Mouse (Mus musculus) 3134 (cell line): ENCODE data around the gene Flot1.

Experiments used
- DNase-seq: peaks from one replicate; pipeline ENCODE4 v3.0.0-alpha.2; 2011; ENCODE audit warnings: low spot score; ENCODE audit not compliant: insufficient read length; ENCODE audit errors: extremely low read depth

The Flot1 gene

GRCm38 (mm10) chr17:35822964-35823937 is at the start of gene Flot1:
Gene Flot1, plus strand, starts transcription at chr17:35823230.
- peak; percentile 90 for DNase-seq

DNA sequence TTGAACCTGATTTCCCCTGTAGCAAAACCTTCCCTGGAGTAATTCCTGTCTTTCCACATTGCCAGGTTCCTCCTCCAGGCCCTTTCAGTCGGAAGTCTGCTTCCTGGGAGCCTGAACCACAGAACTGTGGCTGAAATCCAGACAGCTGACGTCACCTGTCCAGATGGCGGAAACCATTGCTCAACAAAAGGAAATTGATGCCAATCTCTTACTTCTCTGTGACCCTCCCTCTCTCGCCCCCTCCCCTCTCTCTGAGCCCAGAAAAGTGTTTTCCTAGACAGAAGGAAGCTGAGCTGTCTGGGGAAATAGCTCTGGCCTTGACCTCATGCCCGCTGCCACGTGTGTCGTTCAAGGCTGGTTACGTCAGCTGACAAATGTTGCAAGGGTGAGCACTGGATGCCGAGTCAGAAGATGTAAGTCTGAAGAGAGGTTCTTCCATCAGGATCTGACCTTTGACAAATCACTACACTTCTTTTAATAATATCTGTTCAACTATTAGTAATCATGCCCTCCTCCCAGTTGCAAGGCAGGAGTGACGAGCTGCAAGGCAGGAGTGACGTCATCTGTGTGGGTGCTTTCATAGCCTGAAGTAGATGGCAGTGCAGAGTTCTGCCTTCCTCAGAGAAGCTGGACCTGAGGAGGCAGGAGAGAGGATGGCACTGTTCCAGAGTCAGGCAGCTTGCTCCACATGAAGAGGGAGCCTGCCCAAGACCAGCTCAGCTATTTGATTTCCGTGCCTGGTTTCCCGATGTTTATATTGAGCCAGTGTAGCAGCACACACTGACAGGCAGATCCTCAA is 46.0 kb upstream of the Flot1 start:
- peak; percentile 80 for DNase-seq

DNA sequence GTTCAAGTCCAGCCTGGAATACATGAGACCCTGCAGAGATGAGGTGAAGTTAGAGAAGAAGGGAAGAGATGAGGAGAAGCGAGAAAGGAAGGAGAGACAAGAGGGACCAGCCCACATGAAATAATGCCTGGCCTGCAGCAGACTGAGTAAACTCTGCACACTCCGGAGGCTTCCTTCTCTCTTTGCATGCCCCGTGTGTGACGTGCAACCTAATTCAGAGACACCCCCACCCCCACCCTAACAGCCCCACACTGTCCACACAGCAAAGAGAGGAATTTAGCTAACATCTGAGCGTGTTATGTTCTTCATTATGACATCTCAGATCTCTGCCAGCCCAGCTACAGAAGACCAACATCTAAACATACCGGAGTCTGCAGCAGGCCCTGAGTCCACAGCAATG is 44.1 kb upstream of the Flot1 start:
- DNase-seq, result no peak

DNA sequence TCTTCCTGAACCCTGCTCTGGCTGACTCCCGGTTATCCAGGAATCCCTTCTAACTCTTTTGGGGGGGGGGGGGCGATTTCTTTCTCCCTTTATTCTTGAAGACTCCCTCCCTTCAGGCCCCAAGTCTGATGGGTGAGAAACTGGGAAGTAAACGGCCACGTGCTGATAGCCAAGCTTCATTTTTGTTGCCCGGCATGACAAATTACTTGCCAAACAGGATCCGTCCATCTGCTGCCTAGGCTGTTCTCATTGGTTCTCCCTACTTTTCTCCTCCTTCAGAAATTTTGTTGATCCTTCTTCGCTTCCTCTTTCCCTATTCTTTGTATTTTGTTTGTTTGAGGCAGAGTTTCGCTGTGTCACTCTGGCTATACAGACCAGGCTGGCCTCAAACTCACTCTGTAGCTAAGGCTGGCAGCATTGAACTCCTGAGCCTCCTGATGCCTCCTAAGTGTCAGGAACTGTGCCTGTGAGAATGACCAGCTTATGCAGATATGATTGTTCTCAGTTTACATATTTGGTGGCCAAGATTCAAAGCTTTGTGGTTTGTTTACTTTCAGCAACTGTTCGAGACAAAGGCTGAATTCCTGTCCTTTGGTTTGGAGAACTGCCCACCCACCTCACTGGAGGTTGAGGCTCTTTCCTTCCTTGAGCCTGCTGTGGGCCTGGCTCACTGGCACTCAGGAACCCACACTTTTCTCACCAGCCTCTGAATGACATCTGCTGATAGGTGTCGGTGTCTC is 43.4 kb upstream of the Flot1 start:
- peak; percentile 21 for DNase-seq

GRCm38 (mm10) chr17:35780362-35780761 is 42.7 kb upstream of the Flot1 start:
- no peak for DNase-seq

DNA sequence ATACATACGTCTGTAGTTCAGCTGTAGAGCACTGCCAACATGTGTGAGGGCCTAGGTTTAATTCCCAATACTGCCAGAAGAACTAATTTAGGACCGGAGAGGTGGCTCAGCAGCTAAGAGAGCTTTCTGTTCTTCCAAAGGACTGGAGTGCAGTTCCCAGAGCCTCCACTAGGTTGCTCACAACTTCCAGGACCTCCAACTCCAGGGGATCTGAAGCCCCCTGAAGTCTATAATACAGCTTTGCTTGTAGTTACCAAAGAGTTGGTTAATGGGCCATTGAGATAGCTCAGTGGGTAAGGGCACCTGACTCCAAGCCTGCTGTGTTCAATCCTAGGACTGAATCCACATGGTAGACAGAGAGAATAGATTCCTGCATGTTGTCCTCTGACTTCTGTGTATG is 40.6 kb upstream of the Flot1 start:
- DNase-seq, result no peak

DNA sequence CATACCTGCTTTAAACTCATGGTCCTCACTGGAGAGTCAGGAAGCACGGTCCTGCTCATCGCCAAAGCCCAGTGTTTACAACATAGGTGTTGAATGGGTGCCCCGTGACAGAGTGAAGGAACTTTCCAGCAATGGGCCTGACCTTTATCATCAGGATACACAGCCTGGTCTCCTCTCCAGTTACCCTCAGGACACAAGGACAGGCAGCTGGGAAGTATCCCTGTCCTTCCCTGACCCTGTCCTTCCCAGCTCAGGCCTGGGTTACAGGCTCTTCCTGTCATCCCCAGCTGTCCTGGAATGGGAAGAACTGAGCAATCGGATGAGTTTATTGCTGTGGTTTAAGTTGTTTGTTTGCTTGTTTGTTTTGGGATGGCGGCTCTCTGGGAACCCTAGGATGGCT is 40.1 kb upstream of the Flot1 start:
- DNase-seq, result no peak

DNA sequence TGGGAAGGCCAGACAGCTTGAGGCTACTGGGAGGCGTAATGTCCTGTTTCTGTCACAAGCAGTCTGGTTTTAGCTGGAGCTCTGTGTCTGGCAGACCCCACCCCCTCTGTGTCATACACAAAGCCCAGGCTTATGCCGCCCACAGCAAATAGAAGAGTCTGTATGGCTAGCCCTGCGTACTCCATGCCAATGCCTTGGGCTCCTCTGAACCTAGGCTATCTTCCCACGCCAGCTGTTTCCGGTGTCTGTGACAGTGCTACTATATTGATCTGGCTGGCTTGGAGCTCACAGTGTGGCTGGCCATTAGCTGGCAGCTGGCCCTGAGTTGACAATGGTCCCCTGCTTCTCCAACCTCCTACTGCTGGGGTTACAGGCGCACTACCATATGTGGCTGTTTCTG is 39.1 kb upstream of the Flot1 start:
- no peak for DNase-seq

GRCm38 (mm10) chr17:35785140-35785539 is 37.9 kb upstream of the Flot1 start:
- no peak for DNase-seq

DNA sequence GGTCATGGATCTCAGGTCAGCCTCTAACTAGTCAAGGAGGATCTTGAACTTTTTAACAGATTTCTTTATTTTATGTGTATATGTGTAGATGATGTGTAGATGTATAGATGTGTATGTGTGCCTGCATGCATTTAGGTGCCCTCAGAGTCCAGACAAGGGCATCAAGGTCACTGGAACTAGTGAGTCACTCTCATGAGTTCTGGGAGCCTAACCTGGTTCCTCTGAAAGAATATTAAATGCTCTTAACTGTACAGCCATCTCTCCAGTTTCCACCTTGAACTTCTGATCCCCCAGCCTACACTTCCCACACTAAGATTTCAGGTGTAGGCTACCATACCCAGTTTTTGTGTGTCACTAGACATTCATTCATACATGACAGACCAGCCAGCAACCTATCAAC is 35.5 kb upstream of the Flot1 start:
- DNase-seq, result no peak

- no peak for DNase-seq
Observed at GRCm38 (mm10) chr17:35788025-35788424, 35.0 kb upstream of the Flot1 start.

GRCm38 (mm10) chr17:35790933-35791332 is 32.1 kb upstream of the Flot1 start:
- DNase-seq, result no peak

GRCm38 (mm10) chr17:35792837-35793236 is 30.2 kb upstream of the Flot1 start:
- no peak for DNase-seq

DNA sequence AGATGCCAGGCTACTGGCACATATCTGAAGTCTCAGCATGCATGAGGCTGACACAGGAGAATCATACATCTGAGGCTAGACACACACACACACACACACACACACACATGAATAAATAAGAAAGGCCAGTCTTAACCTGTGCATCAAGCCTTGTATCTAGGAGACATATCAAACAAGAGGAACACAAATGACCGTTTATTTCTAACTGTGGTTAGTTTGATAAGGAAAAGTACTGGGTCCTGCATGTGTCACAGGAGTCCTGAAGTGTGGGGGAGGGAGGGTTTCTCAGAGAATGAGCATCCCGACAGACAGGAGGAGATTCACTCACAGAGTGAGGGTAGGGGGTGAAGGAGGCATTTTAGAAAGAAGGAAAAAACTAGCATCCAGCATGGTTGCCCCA is 27.9 kb upstream of the Flot1 start:
- DNase-seq, result no peak

GRCm38 (mm10) chr17:35795656-35796055 is 27.4 kb upstream of the Flot1 start:
- DNase-seq, result no peak

GRCm38 (mm10) chr17:35796835-35797234 is 26.2 kb upstream of the Flot1 start:
- DNase-seq, result no peak

- no peak for DNase-seq
Observed at GRCm38 (mm10) chr17:35800905-35801304, 22.1 kb upstream of the Flot1 start.

DNA sequence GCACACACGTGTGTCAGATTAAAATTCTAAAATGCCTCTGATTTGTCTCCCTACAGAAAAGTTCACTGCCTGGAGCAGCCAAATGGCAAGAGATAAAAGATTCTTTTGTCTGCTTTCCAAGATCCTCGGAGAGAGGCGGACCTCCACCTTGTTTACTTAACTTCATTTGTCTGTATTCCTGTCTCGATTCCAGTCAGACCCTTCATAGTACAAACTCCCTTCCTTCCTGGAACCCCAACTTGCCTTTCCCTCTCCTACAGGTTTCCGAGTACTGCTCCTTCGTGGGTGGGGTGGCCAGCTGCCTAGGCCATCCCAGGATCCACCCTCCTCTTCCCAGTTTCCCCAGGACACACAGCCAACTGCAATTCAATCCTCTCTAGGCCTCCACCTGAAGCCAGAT is 20.0 kb upstream of the Flot1 start:
- no peak for DNase-seq

- DNase-seq, result no peak
Observed at GRCm38 (mm10) chr17:35803858-35804399, 19.1 kb upstream of the Flot1 start.

DNA sequence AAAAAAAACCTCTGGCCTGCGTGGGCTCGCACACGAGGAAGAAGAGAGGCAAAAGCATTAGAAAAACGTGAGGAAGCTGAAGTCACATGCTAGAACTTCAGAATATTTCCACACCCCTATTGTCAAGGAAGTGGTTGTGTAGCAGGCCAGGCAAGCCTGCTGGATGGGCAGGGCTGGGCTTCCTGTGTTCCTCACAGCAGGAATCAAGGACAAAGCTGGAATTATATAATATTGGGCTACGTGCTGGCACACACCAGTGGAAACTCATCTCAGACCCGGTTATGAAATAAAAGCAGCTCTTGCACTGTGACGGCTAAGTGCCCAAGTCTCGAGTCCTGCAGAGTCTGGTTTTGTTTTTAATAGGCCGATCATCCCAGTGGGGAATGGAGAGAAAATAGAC is 15.0 kb upstream of the Flot1 start:
- peak; percentile 70 for DNase-seq

DNA sequence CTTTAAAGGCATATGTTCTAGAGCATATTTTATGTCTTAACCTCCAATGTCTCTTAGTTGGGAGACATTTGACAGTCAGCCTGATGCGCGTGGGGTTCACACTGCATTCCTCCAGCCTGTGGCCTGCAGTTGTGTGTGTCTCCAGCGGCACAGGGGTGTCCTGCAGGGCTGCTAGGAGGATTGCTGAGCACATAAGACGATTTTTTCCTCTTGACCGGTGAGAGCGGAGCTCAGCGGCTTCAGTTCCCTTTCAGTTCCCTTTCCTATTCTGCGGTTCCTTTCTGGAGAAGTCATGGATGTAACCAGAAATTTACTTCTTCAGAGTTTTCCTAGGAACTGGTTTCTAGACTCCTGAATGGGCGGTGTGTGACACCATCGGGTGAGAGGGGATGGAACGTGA is 13.6 kb upstream of the Flot1 start:
- no peak for DNase-seq
